Mouse (Mus musculus) midbrain, embryonic 10.5 days (tissue): ENCODE data around the gene Atxn1l. TPM values are rescaled to one million over a fixed set of nuclear protein-coding genes. Genes with fewer than 3 reads are reported as not detected.

Experiments used
- DNase-seq: peaks from one replicate; pipeline ENCODE4 v3.0.0-alpha.2; 2017; ENCODE audit warnings: low spot score
- H3K27ac ChIP-seq: fragments of 300-500 bp; sonication (generic); replicated peaks from 2 replicates; pipeline ENCODE4 v1.5.1; 2016; ENCODE audit warnings: mild to moderate bottlenecking
- H3K27me3 ChIP-seq: fragments of 300-500 bp; sonication (generic); 2 replicates; pipeline ENCODE4 v1.6.1; 2016; ENCODE audit warnings: low read depth, mild to moderate bottlenecking; ENCODE audit not compliant: poor library complexity, severe bottlenecking
- H3K36me3 ChIP-seq: fragments of 300-500 bp; sonication (generic); 2 replicates; pipeline ENCODE4 v1.6.1; 2016; ENCODE audit warnings: mild to moderate bottlenecking, moderate library complexity
- H3K4me1 ChIP-seq: fragments of 300-500 bp; sonication (generic); 2 replicates; pipeline ENCODE4 v1.6.1; 2016
- H3K4me3 ChIP-seq: fragments of 300-500 bp; sonication (generic); 2 replicates; pipeline ENCODE4 v1.5.1; 2016; ENCODE audit warnings: mild to moderate bottlenecking, moderate library complexity
- H3K9me3 ChIP-seq: fragments of 300-500 bp; sonication (generic); replicated peaks from 2 replicates; pipeline ENCODE4 v1.6.1; 2016; ENCODE audit warnings: mild to moderate bottlenecking
- WGBS: fragments of 180-500 bp; shearing (Covaris S2); methylation state at CpG from one replicate; pipeline ENCODE4 v1.1.7; 2016; 5-methylcytosine and 5-hydroxymethylcytosine counted together
- polyA plus RNA-seq: library from polyadenylated mRNA; unstranded; fragments of >200 nt; fragmentation: Nextera tagmentation; extraction: Ambion mirVana; gene quantifications from 2 replicates; pipeline ENCODE4 v1.2.1, GENCODE M21; 2016

Atxn1l gene
- polyA plus RNA-seq, 1 experiment from 2014 or later = 6.3 TPM

- Histone ChIP-seq H3K27ac (no peak overlapping the region), H3K4me1 (peaks cover 30% of the 10 kb centered on the region), H3K9me3 (no peaks in the 10 kb centered on the region), H3K36me3 (peaks cover 56% of the 10 kb centered on the region), H3K4me3 (no peak overlapping the region), H3K27me3 (peaks cover 21% of the 10 kb centered on the region)
- 93% methylated on average over 4 of the region's 4 CpGs for WGBS
- no peak for DNase-seq
Observed at GRCm38 (mm10) chr8:109707921-109708320, 29.6 kb downstream of the Atxn1l start.

- Histone ChIP-seq H3K27ac (0 out of 2 replicates have a peak overlapping the region, but pooled peaks have one; percentile 100), H3K36me3 (peaks cover 46% of the 10 kb centered on the region)
- DNase-seq = peak; percentile 60
Observed at GRCm38 (mm10) chr8:109706874-109707237, 30.7 kb downstream of the Atxn1l start.

GRCm38 (mm10) chr8:109706076-109706873 is 31.3 kb downstream of the Atxn1l start:
- DNase-seq = peak; percentile 17
- WGBS = 2% methylated on average over 30 of the region's 30 CpGs

More at GRCm38 (mm10) chr8:109706874-109707237, 30.7 kb downstream of the Atxn1l start:
- peak overlapping the region; percentile 83 for H3K4me3 ChIP-seq
- H3K27me3 ChIP-seq = peaks cover 26% of the 10 kb centered on the region
- H3K4me1 ChIP-seq = peaks cover 30% of the 10 kb centered on the region
- no peaks in the 10 kb centered on the region for H3K9me3 ChIP-seq
- 42% methylated on average over 2 of the region's 2 CpGs for WGBS

GRCm38 (mm10) chr8:109705320-109706075 is 32.0 kb downstream of the Atxn1l start, which contains the start of gene Zfp821:
Gene Zfp821 (plus strand): TSS chr8:109705546.
- peaks cover 32% of the 10 kb centered on the region for H3K36me3 ChIP-seq
- no peaks in the 10 kb centered on the region for H3K9me3 ChIP-seq
- DNase-seq = peak; percentile 92
- peaks cover 26% of the 10 kb centered on the region for H3K27me3 ChIP-seq
- H3K27ac ChIP-seq = peak within 1 kb of the TSS; percentile 100
- peaks cover 30% of the 10 kb centered on the region for H3K4me1 ChIP-seq
- peak within 1 kb of the TSS; percentile 83 for H3K4me3 ChIP-seq
- WGBS = under 1% methylated on average over 92 of the region's 100 CpGs

More at GRCm38 (mm10) chr8:109706076-109706873, 31.3 kb downstream of the Atxn1l start:
- Histone ChIP-seq H3K4me3 (peak overlapping the region; percentile 83), H3K9me3 (no peaks in the 10 kb centered on the region), H3K4me1 (peaks cover 30% of the 10 kb centered on the region), H3K27me3 (peaks cover 26% of the 10 kb centered on the region), H3K27ac (peak overlapping the region; percentile 100), H3K36me3 (peaks cover 40% of the 10 kb centered on the region)

- 13% methylated on average over 24 of the region's 24 CpGs for WGBS
- Histone ChIP-seq H3K27me3 (peaks cover 26% of the 10 kb centered on the region), H3K36me3 (peaks cover 25% of the 10 kb centered on the region), H3K9me3 (no peaks in the 10 kb centered on the region), H3K4me3 (peak overlapping the region; percentile 83), H3K4me1 (peaks cover 30% of the 10 kb centered on the region), H3K27ac (peak overlapping the region; percentile 100)
- no peak for DNase-seq
Observed at GRCm38 (mm10) chr8:109704565-109705319, 32.8 kb downstream of the Atxn1l start.

GRCm38 (mm10) chr8:109698477-109698876 is 39.1 kb downstream of the Atxn1l start:
- Histone ChIP-seq H3K9me3 (no peaks in the 10 kb centered on the region), H3K4me1 (peaks cover 8% of the 10 kb centered on the region), H3K27me3 (peaks cover 30% of the 10 kb centered on the region), H3K27ac (no peak overlapping the region), H3K4me3 (no peak overlapping the region), H3K36me3 (no peaks in the 10 kb centered on the region)
- DNase-seq = no peak
- WGBS = 71% methylated on average over 3 of the region's 3 CpGs

- peaks cover 23% of the 10 kb centered on the region for H3K27me3 ChIP-seq
- H3K27ac ChIP-seq = no peak overlapping the region
- 74% methylated on average over 1 of the region's 1 CpGs for WGBS
- no peaks in the 10 kb centered on the region for H3K36me3 ChIP-seq
- no peak for DNase-seq
- peaks cover 9% of the 10 kb centered on the region for H3K4me1 ChIP-seq
- H3K4me3 ChIP-seq = no peak overlapping the region
- H3K9me3 ChIP-seq = no peaks in the 10 kb centered on the region
Observed at GRCm38 (mm10) chr8:109697754-109698153, 39.8 kb downstream of the Atxn1l start.

GRCm38 (mm10) chr8:109694154-109694553 is 43.4 kb downstream of the Atxn1l start:
- Histone ChIP-seq H3K4me3 (peak overlapping the region; percentile 98; the same call in 1 of the 2 replicates), H3K27me3 (peaks cover 19% of the 10 kb centered on the region), H3K36me3 (peaks cover 9% of the 10 kb centered on the region), H3K4me1 (peaks cover 30% of the 10 kb centered on the region), H3K27ac (no peak overlapping the region), H3K9me3 (no peaks in the 10 kb centered on the region)
- DNase-seq = no peak
- WGBS = 67% methylated on average over 6 of the region's 6 CpGs

- Histone ChIP-seq H3K27me3 (peaks cover 19% of the 10 kb centered on the region), H3K27ac (peak within 1 kb of the TSS; percentile 95), H3K4me1 (peaks cover 30% of the 10 kb centered on the region), H3K9me3 (no peaks in the 10 kb centered on the region), H3K36me3 (peaks cover 11% of the 10 kb centered on the region), H3K4me3 (peak within 1 kb of the TSS; percentile 98)
- WGBS = under 1% methylated on average over 57 of the region's 57 CpGs
- peak; percentile 98 for DNase-seq
Observed at GRCm38 (mm10) chr8:109693146-109693900, 44.2 kb downstream of the Atxn1l start, which contains the start of gene Ist1. Gene Ist1 (minus strand): TSS chr8:109693260.

GRCm38 (mm10) chr8:109692443-109693145 is 44.9 kb downstream of the Atxn1l start:
- no peak for DNase-seq

GRCm38 (mm10) chr8:109691769-109692168 is 45.8 kb downstream of the Atxn1l start:
- peaks cover 19% of the 10 kb centered on the region for H3K27me3 ChIP-seq
- H3K4me3 ChIP-seq = peak overlapping the region; percentile 98
- H3K9me3 ChIP-seq = no peaks in the 10 kb centered on the region
- H3K36me3 ChIP-seq = peaks cover 16% of the 10 kb centered on the region
- 65% methylated on average over 5 of the region's 5 CpGs for WGBS
- no peak overlapping the region for H3K27ac ChIP-seq
- DNase-seq = peak; percentile 17
- peaks cover 30% of the 10 kb centered on the region for H3K4me1 ChIP-seq

More at GRCm38 (mm10) chr8:109692443-109693145, 44.9 kb downstream of the Atxn1l start:
- Histone ChIP-seq H3K27ac (peak overlapping the region; percentile 95), H3K27me3 (peaks cover 19% of the 10 kb centered on the region), H3K36me3 (peaks cover 14% of the 10 kb centered on the region), H3K4me1 (peaks cover 30% of the 10 kb centered on the region), H3K4me3 (peak overlapping the region; percentile 98), H3K9me3 (no peaks in the 10 kb centered on the region)
- 2% methylated on average over 38 of the region's 38 CpGs for WGBS
